Mouse (Mus musculus): Measurements from ENCODE around the gene Glt6d1. TPM values are rescaled to one million over a fixed set of nuclear protein-coding genes. Genes with fewer than 3 reads are reported as not detected.
"Not testable (repeated sequence)": the region's sequence is repeated elsewhere in the genome, so short reads cannot be mapped to it uniquely, and the experiment has no call there.

The Glt6d1 gene
- total RNA-seq (2021): not detected
- long read RNA-seq, experiment 1: 0 reads
- long read RNA-seq, experiment 2: 0 reads

- DNase-seq; intact Hi-C loops (cut with DNase I; ENCODE audit: low total_unique reads): not testable (repeated sequence)
Observed at GRCm38 (mm10) chr2:25815748-25816147, at the start of gene Glt6d1. Gene Glt6d1 (minus strand): TSS chr2:25815848.

- DNase-seq: peak; percentile 18
- intact Hi-C loops (cut with DNase I; ENCODE audit: low total_unique reads): no loop called here
Observed at GRCm38 (mm10) chr2:25865412-25865811, 49.8 kb upstream of the Glt6d1 start.

- no peak for DNase-seq
- intact Hi-C loops (cut with DNase I; ENCODE audit: low total_unique reads): no loop called here
Observed at GRCm38 (mm10) chr2:25864230-25864629, 48.6 kb upstream of the Glt6d1 start.

GRCm38 (mm10) chr2:25863337-25864131 lies 47.9 kb upstream of the Glt6d1 start, which contains the start of gene Kcnt1:
Gene Kcnt1 (plus strand): TSS chr2:25863734.
- intact Hi-C loops (cut with DNase I; ENCODE audit: low total_unique reads): no loop called here
- DNase-seq: no peak

GRCm38 (mm10) chr2:25862696-25863270 lies 47.1 kb upstream of the Glt6d1 start:
- DNase-seq: no peak
- intact Hi-C loops (cut with DNase I; ENCODE audit: low total_unique reads): no loop called here

GRCm38 (mm10) chr2:25862038-25862437 lies 46.4 kb upstream of the Glt6d1 start:
- no peak for DNase-seq
- intact Hi-C loops (cut with DNase I; ENCODE audit: low total_unique reads): no loop called here

GRCm38 (mm10) chr2:25859891-25860290 lies 44.2 kb upstream of the Glt6d1 start:
- intact Hi-C loops (cut with DNase I; ENCODE audit: low total_unique reads): loop anchor here (10.0 kb wide), 1 partner anchor 185 kb away; no protein-coding TSS in a partner anchor
- DNase-seq: no peak

GRCm38 (mm10) chr2:25853998-25854397 lies 38.4 kb upstream of the Glt6d1 start:
- no peak for DNase-seq
- intact Hi-C loops (cut with DNase I; ENCODE audit: low total_unique reads): loop anchor here (10.0 kb wide), 1 partner anchor 191 kb away; no protein-coding TSS in a partner anchor

- intact Hi-C loops (cut with DNase I; ENCODE audit: low total_unique reads): loop anchor here (10.0 kb wide), 1 partner anchor 192 kb away; no protein-coding TSS in a partner anchor
- DNase-seq: no peak
Observed at GRCm38 (mm10) chr2:25852626-25853025, 37.0 kb upstream of the Glt6d1 start.

GRCm38 (mm10) chr2:25850330-25850729 lies 34.7 kb upstream of the Glt6d1 start:
- DNase-seq: peak; percentile 46
- intact Hi-C loops (cut with DNase I; ENCODE audit: low total_unique reads): loop anchor here (10.0 kb wide), 1 partner anchor 194 kb away; no protein-coding TSS in a partner anchor

GRCm38 (mm10) chr2:25847226-25847625 lies 31.6 kb upstream of the Glt6d1 start, which contains the start of gene Sohlh1:
Gene Sohlh1 (minus strand): TSS chr2:25847248.
- DNase-seq: no peak
- intact Hi-C loops (cut with DNase I; ENCODE audit: low total_unique reads): no loop called here

- intact Hi-C loops (cut with DNase I; ENCODE audit: low total_unique reads): no loop called here
- no peak for DNase-seq
Observed at GRCm38 (mm10) chr2:25846516-25846915, 30.9 kb upstream of the Glt6d1 start.

GRCm38 (mm10) chr2:25844097-25844496 lies 28.4 kb upstream of the Glt6d1 start:
- intact Hi-C loops (cut with DNase I; ENCODE audit: low total_unique reads): no loop called here
- DNase-seq: no peak

- DNase-seq: no peak
- intact Hi-C loops (cut with DNase I; ENCODE audit: low total_unique reads): no loop called here
Observed at GRCm38 (mm10) chr2:25842758-25843157, 27.1 kb upstream of the Glt6d1 start.

- intact Hi-C loops (cut with DNase I; ENCODE audit: low total_unique reads): no loop called here
- DNase-seq: no peak
Observed at GRCm38 (mm10) chr2:25842161-25842560, 26.5 kb upstream of the Glt6d1 start.

GRCm38 (mm10) chr2:25836291-25836690 lies 20.6 kb upstream of the Glt6d1 start:
- intact Hi-C loops (cut with DNase I; ENCODE audit: low total_unique reads): no loop called here
- peak; percentile 45 for DNase-seq

GRCm38 (mm10) chr2:25830786-25831185 lies 15.1 kb upstream of the Glt6d1 start:
- no peak for DNase-seq

GRCm38 (mm10) chr2:25828344-25828947 lies 12.8 kb upstream of the Glt6d1 start:
- intact Hi-C loops (cut with DNase I; ENCODE audit: low total_unique reads): no loop called here
- no peak for DNase-seq

More at GRCm38 (mm10) chr2:25830786-25831185, 15.1 kb upstream of the Glt6d1 start:
- intact Hi-C loops (cut with DNase I; ENCODE audit: low total_unique reads): no loop called here

GRCm38 (mm10) chr2:25824751-25825150 lies 9.1 kb upstream of the Glt6d1 start:
- intact Hi-C loops (cut with DNase I; ENCODE audit: low total_unique reads): no loop called here
- no peak for DNase-seq

- intact Hi-C loops (cut with DNase I; ENCODE audit: low total_unique reads): no loop called here
- DNase-seq: no peak
Observed at GRCm38 (mm10) chr2:25822806-25823205, 7.2 kb upstream of the Glt6d1 start, which contains the start of gene Lcn9. Gene Lcn9 (plus strand): TSS chr2:25823153.
